Mouse (Mus musculus): ENCODE results near the gene Hs2st1. TPM values are rescaled to one million over a fixed set of nuclear protein-coding genes. Genes with fewer than 3 reads are reported as not detected.

Hs2st1 gene
- polyA plus RNA-seq, 1 experiment = 26.4 TPM

- no peak for TF ChIP-seq CTCF (IDR thresholded peaks at IDR 0.05; ENCODE audit: extremely low read depth, insufficient read depth, low read length)
- no peak for TF ChIP-seq POLR2A (IDR thresholded peaks at IDR 0.05; ENCODE audit: extremely low read depth, insufficient read depth, low read length)
- Histone ChIP-seq H3K27ac (ENCODE audit: insufficient read depth, low read length) (no peak overlapping the region), H3K4me3 (ENCODE audit: insufficient read depth, low read length) (no peak overlapping the region), H3K4me1 (ENCODE audit: control insufficient read depth, insufficient read depth, low read length) (no peaks in the 10 kb centered on the region)
These were observed 169.6 kb downstream of the Hs2st1 start for GRCm38 (mm10) chr3:144400374-144400773.

- no peak overlapping the region for H3K27ac ChIP-seq (ENCODE audit: insufficient read depth, low read length)
These were observed 170.5 kb downstream of the Hs2st1 start for GRCm38 (mm10) chr3:144399358-144400096.

GRCm38 (mm10) chr3:144398166-144398565, 171.8 kb downstream of the Hs2st1 start:
- H3K27ac ChIP-seq (ENCODE audit: insufficient read depth, low read length) = no peak overlapping the region
- H3K4me3 ChIP-seq (ENCODE audit: insufficient read depth, low read length) = no peak overlapping the region
- no peaks in the 10 kb centered on the region for H3K4me1 ChIP-seq (ENCODE audit: control insufficient read depth, insufficient read depth, low read length)
- peak; percentile 26; the same call in 1 of the 2 replicates for TF ChIP-seq CTCF (IDR thresholded peaks at IDR 0.05; ENCODE audit: extremely low read depth, insufficient read depth, low read length)
- no peak for TF ChIP-seq POLR2A (IDR thresholded peaks at IDR 0.05; ENCODE audit: extremely low read depth, insufficient read depth, low read length)

More at GRCm38 (mm10) chr3:144399358-144400096, 170.5 kb downstream of the Hs2st1 start:
- Histone ChIP-seq H3K4me3 (ENCODE audit: insufficient read depth, low read length) (peak overlapping the region; percentile 28), H3K4me1 (ENCODE audit: control insufficient read depth, insufficient read depth, low read length) (no peaks in the 10 kb centered on the region)
- TF ChIP-seq POLR2A (IDR thresholded peaks at IDR 0.05; ENCODE audit: extremely low read depth, insufficient read depth, low read length) (no peak), CTCF (IDR thresholded peaks at IDR 0.05; ENCODE audit: extremely low read depth, insufficient read depth, low read length) (peak; percentile 95)

- no peak for TF ChIP-seq CTCF (IDR thresholded peaks at IDR 0.05; ENCODE audit: extremely low read depth, insufficient read depth, low read length)
- TF ChIP-seq POLR2A (IDR thresholded peaks at IDR 0.05; ENCODE audit: extremely low read depth, insufficient read depth, low read length) = no peak
- H3K4me3 ChIP-seq (ENCODE audit: insufficient read depth, low read length) = no peak overlapping the region
- no peaks in the 10 kb centered on the region for H3K4me1 ChIP-seq (ENCODE audit: control insufficient read depth, insufficient read depth, low read length)
- H3K27ac ChIP-seq (ENCODE audit: insufficient read depth, low read length) = no peak overlapping the region
These were observed 173.5 kb downstream of the Hs2st1 start for GRCm38 (mm10) chr3:144396478-144396877.

GRCm38 (mm10) chr3:144394454-144394943, 175.5 kb downstream of the Hs2st1 start:
- H3K4me3 ChIP-seq (ENCODE audit: insufficient read depth, low read length) = no peak overlapping the region
- no peak overlapping the region for H3K27ac ChIP-seq (ENCODE audit: insufficient read depth, low read length)
- TF ChIP-seq POLR2A (IDR thresholded peaks at IDR 0.05; ENCODE audit: extremely low read depth, insufficient read depth, low read length) (no peak), CTCF (IDR thresholded peaks at IDR 0.05; ENCODE audit: extremely low read depth, insufficient read depth, low read length) (no peak)
- no peaks in the 10 kb centered on the region for H3K4me1 ChIP-seq (ENCODE audit: control insufficient read depth, insufficient read depth, low read length)

GRCm38 (mm10) chr3:144386446-144386845, 183.5 kb downstream of the Hs2st1 start:
- H3K27ac ChIP-seq (ENCODE audit: insufficient read depth, low read length) = no peak overlapping the region
- H3K4me1 ChIP-seq (ENCODE audit: control insufficient read depth, insufficient read depth, low read length) = no peaks in the 10 kb centered on the region
- H3K4me3 ChIP-seq (ENCODE audit: insufficient read depth, low read length) = no peak overlapping the region
- TF ChIP-seq POLR2A (IDR thresholded peaks at IDR 0.05; ENCODE audit: extremely low read depth, insufficient read depth, low read length) (no peak), CTCF (IDR thresholded peaks at IDR 0.05; ENCODE audit: extremely low read depth, insufficient read depth, low read length) (no peak)

- Histone ChIP-seq H3K4me1 (ENCODE audit: control insufficient read depth, insufficient read depth, low read length) (no peaks in the 10 kb centered on the region), H3K4me3 (ENCODE audit: insufficient read depth, low read length) (no peak overlapping the region), H3K27ac (ENCODE audit: insufficient read depth, low read length) (no peak overlapping the region)
- TF ChIP-seq CTCF (IDR thresholded peaks at IDR 0.05; ENCODE audit: extremely low read depth, insufficient read depth, low read length) = no peak
- TF ChIP-seq POLR2A (IDR thresholded peaks at IDR 0.05; ENCODE audit: extremely low read depth, insufficient read depth, low read length) = no peak
These were observed 185.3 kb downstream of the Hs2st1 start for GRCm38 (mm10) chr3:144384648-144385047.

- H3K27ac ChIP-seq (ENCODE audit: insufficient read depth, low read length) = no peak overlapping the region
- TF ChIP-seq CTCF (IDR thresholded peaks at IDR 0.05; ENCODE audit: extremely low read depth, insufficient read depth, low read length) = no peak
- no peak for TF ChIP-seq POLR2A (IDR thresholded peaks at IDR 0.05; ENCODE audit: extremely low read depth, insufficient read depth, low read length)
These were observed 188.5 kb downstream of the Hs2st1 start for GRCm38 (mm10) chr3:144381431-144381980.

GRCm38 (mm10) chr3:144380921-144381320, 189.1 kb downstream of the Hs2st1 start:
- TF ChIP-seq CTCF (IDR thresholded peaks at IDR 0.05; ENCODE audit: extremely low read depth, insufficient read depth, low read length) = peak; percentile 36
- TF ChIP-seq POLR2A (IDR thresholded peaks at IDR 0.05; ENCODE audit: extremely low read depth, insufficient read depth, low read length) = no peak
- Histone ChIP-seq H3K4me1 (ENCODE audit: control insufficient read depth, insufficient read depth, low read length) (no peaks in the 10 kb centered on the region), H3K27ac (ENCODE audit: insufficient read depth, low read length) (no peak overlapping the region), H3K4me3 (ENCODE audit: insufficient read depth, low read length) (no peak overlapping the region)

More at GRCm38 (mm10) chr3:144381431-144381980, 188.5 kb downstream of the Hs2st1 start:
- Histone ChIP-seq H3K4me3 (ENCODE audit: insufficient read depth, low read length) (no peak overlapping the region), H3K4me1 (ENCODE audit: control insufficient read depth, insufficient read depth, low read length) (no peaks in the 10 kb centered on the region)

GRCm38 (mm10) chr3:144379801-144380200, 190.2 kb downstream of the Hs2st1 start:
- Histone ChIP-seq H3K4me1 (ENCODE audit: control insufficient read depth, insufficient read depth, low read length) (no peaks in the 10 kb centered on the region), H3K27ac (ENCODE audit: insufficient read depth, low read length) (no peak overlapping the region), H3K4me3 (ENCODE audit: insufficient read depth, low read length) (no peak overlapping the region)
- TF ChIP-seq POLR2A (IDR thresholded peaks at IDR 0.05; ENCODE audit: extremely low read depth, insufficient read depth, low read length) (no peak), CTCF (IDR thresholded peaks at IDR 0.05; ENCODE audit: extremely low read depth, insufficient read depth, low read length) (no peak)

Other genes with a start within 250 kb of the Hs2st1 start
- 265 and 279 TPM in 2 replicates for gene Selenof, start 123 bp upstream of the Hs2st1 start, polyA plus RNA-seq (2012; rRNA removed)
- gene Sh3glb1, start 150.2 kb upstream of the Hs2st1 start, polyA plus RNA-seq (2012; rRNA removed) = 25.8 and 27.3 TPM in 2 replicates
- gene Clca3a1, start 190.8 kb upstream of the Hs2st1 start, polyA plus RNA-seq (2012; rRNA removed) = 0.33 and 0.40 TPM in 2 replicates
- 0.08 and 0.15 TPM in 2 replicates for gene Clca3a2, start 249.3 kb upstream of the Hs2st1 start, polyA plus RNA-seq (2012; rRNA removed)